Mouse (Mus musculus) hindbrain, embryonic 15.5 days (tissue): Measurements from ENCODE around the gene Sox30. TPM values are rescaled to one million over a fixed set of nuclear protein-coding genes. Genes with fewer than 3 reads are reported as not detected.

Source experiments
- ATAC-seq: fragments of 200-750 bp; cut with Nextera tagmentation; 2 replicates; pipeline ENCODE4 v1.8.0; 2017; ENCODE audit warnings: low read depth, moderate number of reproducible peaks, moderate TSS enrichment; ENCODE audit not compliant: low FRiP score
- H3K27ac ChIP-seq: fragments of 300-500 bp; sonication (generic); replicated peaks from 2 replicates; pipeline ENCODE4 v1.5.1; 2015; ENCODE audit warnings: mild to moderate bottlenecking, inconsistent platforms
- H3K27me3 ChIP-seq: fragments of 300-500 bp; sonication (generic); 2 replicates; pipeline ENCODE4 v1.6.1; 2015; ENCODE audit warnings: control low read depth, inconsistent platforms
- H3K36me3 ChIP-seq: fragments of 300-500 bp; sonication (generic); 2 replicates; pipeline ENCODE4 v1.6.1; 2015; ENCODE audit warnings: control low read depth, inconsistent platforms
- H3K4me1 ChIP-seq: fragments of 300-500 bp; sonication (generic); replicated peaks from 2 replicates; pipeline ENCODE4 v1.6.1; 2015; ENCODE audit warnings: control low read depth, inconsistent platforms
- H3K4me2 ChIP-seq: fragments of 300-500 bp; sonication (generic); 2 replicates; pipeline ENCODE4 v1.6.1; 2015; ENCODE audit warnings: moderate library complexity, mild to moderate bottlenecking, inconsistent platforms
- H3K4me3 ChIP-seq: fragments of 300-500 bp; sonication (generic); 2 replicates; pipeline ENCODE4 v1.5.1; 2015; ENCODE audit warnings: mild to moderate bottlenecking, inconsistent platforms
- H3K9ac ChIP-seq: fragments of 300-500 bp; sonication (generic); 2 replicates; pipeline ENCODE4 v1.6.1; 2015; ENCODE audit warnings: inconsistent platforms
- H3K9me3 ChIP-seq: fragments of 300-500 bp; sonication (generic); 2 replicates; pipeline ENCODE4 v1.6.1; 2016; ENCODE audit warnings: control low read depth, inconsistent platforms
- WGBS: fragments of 180-500 bp; shearing (Covaris S2); methylation state at CpG from one replicate; pipeline ENCODE4 v1.1.7; 2015; 5-methylcytosine and 5-hydroxymethylcytosine counted together
- polyA plus RNA-seq: library from polyadenylated mRNA; unstranded; fragments of >200 nt; fragmentation: Nextera tagmentation; extraction: Ambion mirVana; gene quantifications from 2 replicates; pipeline ENCODE4 v1.2.1, GENCODE M21; 2015

The Sox30 gene
- polyA plus RNA-seq = 0.13 and 0.16 TPM in 2 replicates

GRCm38 (mm10) chr11:45979946-45980892 is at the start of gene Sox30:
Sox30 (plus strand) TSS chr11:45980310.
- H3K27me3 ChIP-seq = no peaks in the 10 kb centered on the region
- H3K9me3 ChIP-seq = no peaks in the 10 kb centered on the region
- 7% methylated on average over 77 of the region's 115 CpGs for WGBS
- H3K4me1 ChIP-seq = peaks cover 12% of the 10 kb centered on the region; the same call in 1 of the 2 replicates
- H3K36me3 ChIP-seq = no peaks in the 10 kb centered on the region
- peak within 1 kb of the TSS; percentile 68 for H3K9ac ChIP-seq
- peak within 1 kb of the TSS; percentile 60 for H3K4me3 ChIP-seq
- peak; percentile 98 for ATAC-seq
- H3K4me2 ChIP-seq = peak within 1 kb of the TSS; percentile 90
- H3K27ac ChIP-seq = peak within 1 kb of the TSS; percentile 61; the same call in 1 of the 2 replicates

GRCm38 (mm10) chr11:45932771-45933170 is 47.3 kb upstream of the Sox30 start:
- no peaks in the 10 kb centered on the region for H3K9me3 ChIP-seq
- peaks cover 46% of the 10 kb centered on the region for H3K36me3 ChIP-seq
- no peak overlapping the region for H3K27ac ChIP-seq
- H3K27me3 ChIP-seq = no peaks in the 10 kb centered on the region
- H3K9ac ChIP-seq = no peak overlapping the region
- ATAC-seq = no peak
- 93% methylated on average over 10 of the region's 10 CpGs for WGBS
- no peaks in the 10 kb centered on the region for H3K4me1 ChIP-seq
- H3K4me3 ChIP-seq = no peak overlapping the region
- no peak overlapping the region for H3K4me2 ChIP-seq

DNA sequence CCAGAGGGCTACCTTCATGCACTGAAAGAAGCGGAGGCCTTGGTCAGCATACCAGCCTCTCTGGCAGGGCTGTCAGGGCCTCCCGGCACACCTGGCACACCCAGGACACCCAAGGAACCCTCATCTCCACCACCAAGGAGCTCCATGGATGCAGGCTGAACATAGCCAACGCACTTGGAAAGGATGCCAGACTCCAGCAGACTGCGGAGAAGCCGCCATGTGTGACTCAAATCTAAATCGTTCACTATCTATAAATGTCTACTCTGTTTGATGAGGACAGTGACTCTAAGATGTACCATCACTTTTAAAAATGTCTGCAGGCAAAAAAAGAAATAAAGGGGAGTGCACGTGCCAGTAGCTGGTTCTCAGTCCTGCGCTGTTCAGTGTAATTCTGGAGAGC is 42.6 kb upstream of the Sox30 start:
- H3K36me3 ChIP-seq = peaks cover 32% of the 10 kb centered on the region
- no peak overlapping the region for H3K9ac ChIP-seq
- H3K4me3 ChIP-seq = no peak overlapping the region
- H3K27me3 ChIP-seq = no peaks in the 10 kb centered on the region
- H3K4me1 ChIP-seq = peaks cover 8% of the 10 kb centered on the region
- H3K4me2 ChIP-seq = no peak overlapping the region
- no peaks in the 10 kb centered on the region for H3K9me3 ChIP-seq
- no peak overlapping the region for H3K27ac ChIP-seq
- 96% methylated on average over 8 of the region's 8 CpGs for WGBS
- ATAC-seq = no peak

- no peaks in the 10 kb centered on the region for H3K27me3 ChIP-seq
- H3K4me1 ChIP-seq = peaks cover 23% of the 10 kb centered on the region
- H3K9ac ChIP-seq = no peak overlapping the region
- no peak overlapping the region for H3K27ac ChIP-seq
- H3K4me2 ChIP-seq = no peak overlapping the region
- no peak for ATAC-seq
- H3K9me3 ChIP-seq = no peaks in the 10 kb centered on the region
- H3K4me3 ChIP-seq = no peak overlapping the region
- H3K36me3 ChIP-seq = peaks cover 21% of the 10 kb centered on the region
- WGBS = 88% methylated on average over 8 of the region's 8 CpGs
Observed at GRCm38 (mm10) chr11:45938917-45939316, 41.2 kb upstream of the Sox30 start.

DNA sequence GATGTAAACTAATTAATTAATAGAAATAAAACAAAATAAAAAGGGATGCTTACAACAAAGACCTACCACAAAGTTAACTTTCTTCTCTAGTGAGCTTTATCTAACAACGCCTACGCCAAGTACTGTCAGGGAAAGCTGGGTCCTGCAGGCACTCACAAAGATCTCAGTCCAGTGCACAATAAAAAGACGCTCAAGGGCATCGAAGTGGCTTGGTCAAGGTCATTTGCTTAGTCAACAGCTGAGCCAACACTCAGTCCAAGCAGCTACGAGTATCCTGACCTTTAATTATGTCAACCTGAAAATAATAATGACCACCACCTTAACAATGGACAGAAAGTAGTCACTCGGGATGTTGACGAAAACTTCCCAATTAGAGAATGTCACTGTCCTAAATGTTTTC is 37.8 kb upstream of the Sox30 start:
- no peak overlapping the region for H3K9ac ChIP-seq
- WGBS = 89% methylated on average over 7 of the region's 7 CpGs
- no peaks in the 10 kb centered on the region for H3K36me3 ChIP-seq
- ATAC-seq = no peak
- peak overlapping the region; percentile 72 for H3K4me2 ChIP-seq
- H3K27me3 ChIP-seq = no peaks in the 10 kb centered on the region
- no peak overlapping the region for H3K4me3 ChIP-seq
- H3K4me1 ChIP-seq = peaks cover 23% of the 10 kb centered on the region
- H3K27ac ChIP-seq = no peak overlapping the region
- no peaks in the 10 kb centered on the region for H3K9me3 ChIP-seq

DNA sequence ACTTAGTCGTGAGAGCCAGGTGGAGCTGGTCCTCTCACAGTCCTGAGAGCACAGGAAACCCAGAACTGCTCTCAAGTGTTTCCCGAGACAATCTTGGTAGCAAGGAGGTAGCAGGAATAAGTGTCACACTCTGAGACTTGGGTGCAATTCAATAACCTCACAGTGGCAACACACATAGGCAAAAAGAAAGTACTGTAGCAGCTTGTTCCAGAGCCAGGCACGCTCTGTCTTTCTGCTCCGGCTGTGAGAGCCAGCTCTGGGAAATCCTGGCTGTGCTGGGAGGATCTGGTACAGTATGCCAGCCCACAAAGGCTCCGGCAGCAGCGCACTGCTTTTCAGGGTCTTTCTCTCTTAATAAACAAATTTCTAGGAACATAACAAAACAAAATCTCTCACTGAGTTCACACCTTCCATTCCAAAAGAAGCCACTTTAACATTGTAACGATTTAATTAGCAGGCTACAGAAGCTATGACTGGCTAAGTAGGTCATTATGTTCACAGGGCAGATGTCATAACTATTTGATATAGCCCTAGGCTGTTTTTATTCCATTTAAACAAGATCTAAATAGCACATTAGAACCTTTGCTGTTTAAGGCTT is 36.9 kb upstream of the Sox30 start:
- Histone ChIP-seq H3K36me3 (no peaks in the 10 kb centered on the region), H3K4me3 (peak overlapping the region; percentile 93), H3K9ac (peak overlapping the region; percentile 87), H3K27ac (peak overlapping the region; percentile 17; the same call in 1 of the 2 replicates), H3K4me2 (peak overlapping the region; percentile 72), H3K27me3 (no peaks in the 10 kb centered on the region), H3K4me1 (peaks cover 23% of the 10 kb centered on the region), H3K9me3 (no peaks in the 10 kb centered on the region)
- 42% methylated on average over 7 of the region's 7 CpGs for WGBS
- no peak for ATAC-seq

- under 1% methylated on average over 38 of the region's 49 CpGs for WGBS
- Histone ChIP-seq H3K9me3 (no peaks in the 10 kb centered on the region), H3K9ac (peak overlapping the region; percentile 87), H3K4me3 (peak overlapping the region; percentile 93), H3K36me3 (no peaks in the 10 kb centered on the region), H3K27me3 (no peaks in the 10 kb centered on the region), H3K4me1 (peaks cover 23% of the 10 kb centered on the region), H3K4me2 (peak overlapping the region; percentile 72), H3K27ac (peak overlapping the region; percentile 83)
- ATAC-seq = peak; percentile 68
Observed at GRCm38 (mm10) chr11:45943891-45944642, 36.0 kb upstream of the Sox30 start.

GRCm38 (mm10) chr11:45944643-45945156 is 35.4 kb upstream of the Sox30 start, which contains the start of gene Lsm11:
Lsm11 (minus strand) TSS chr11:45944935.
- no peaks in the 10 kb centered on the region for H3K27me3 ChIP-seq
- peak within 1 kb of the TSS; percentile 93 for H3K4me3 ChIP-seq
- H3K27ac ChIP-seq = peak within 1 kb of the TSS; percentile 83
- peak within 1 kb of the TSS; percentile 72 for H3K4me2 ChIP-seq
- peak within 1 kb of the TSS; percentile 87 for H3K9ac ChIP-seq
- H3K4me1 ChIP-seq = peaks cover 23% of the 10 kb centered on the region
- WGBS = 0% methylated on average over 44 of the region's 55 CpGs
- ATAC-seq = peak; percentile 86
- no peaks in the 10 kb centered on the region for H3K9me3 ChIP-seq
- peaks cover 5% of the 10 kb centered on the region for H3K36me3 ChIP-seq

- H3K9me3 ChIP-seq = no peaks in the 10 kb centered on the region
- ATAC-seq = no peak
- H3K4me3 ChIP-seq = no peak overlapping the region
- peaks cover 19% of the 10 kb centered on the region for H3K36me3 ChIP-seq
- no peak overlapping the region for H3K9ac ChIP-seq
- H3K27me3 ChIP-seq = no peaks in the 10 kb centered on the region
- 81% methylated on average over 4 of the region's 4 CpGs for WGBS
- no peak overlapping the region for H3K4me2 ChIP-seq
- peaks cover 18% of the 10 kb centered on the region for H3K4me1 ChIP-seq
- H3K27ac ChIP-seq = no peak overlapping the region
Observed at GRCm38 (mm10) chr11:45946796-45947195, 33.3 kb upstream of the Sox30 start.

GRCm38 (mm10) chr11:45947491-45947890 is 32.6 kb upstream of the Sox30 start:
- H3K4me2 ChIP-seq = no peak overlapping the region
- no peak for ATAC-seq
- H3K36me3 ChIP-seq = peaks cover 19% of the 10 kb centered on the region
- no peak overlapping the region for H3K4me3 ChIP-seq
- no peak overlapping the region for H3K9ac ChIP-seq
- no peak overlapping the region for H3K27ac ChIP-seq
- peaks cover 14% of the 10 kb centered on the region for H3K4me1 ChIP-seq
- no peaks in the 10 kb centered on the region for H3K9me3 ChIP-seq
- H3K27me3 ChIP-seq = no peaks in the 10 kb centered on the region
- 89% methylated on average over 2 of the region's 2 CpGs for WGBS

DNA sequence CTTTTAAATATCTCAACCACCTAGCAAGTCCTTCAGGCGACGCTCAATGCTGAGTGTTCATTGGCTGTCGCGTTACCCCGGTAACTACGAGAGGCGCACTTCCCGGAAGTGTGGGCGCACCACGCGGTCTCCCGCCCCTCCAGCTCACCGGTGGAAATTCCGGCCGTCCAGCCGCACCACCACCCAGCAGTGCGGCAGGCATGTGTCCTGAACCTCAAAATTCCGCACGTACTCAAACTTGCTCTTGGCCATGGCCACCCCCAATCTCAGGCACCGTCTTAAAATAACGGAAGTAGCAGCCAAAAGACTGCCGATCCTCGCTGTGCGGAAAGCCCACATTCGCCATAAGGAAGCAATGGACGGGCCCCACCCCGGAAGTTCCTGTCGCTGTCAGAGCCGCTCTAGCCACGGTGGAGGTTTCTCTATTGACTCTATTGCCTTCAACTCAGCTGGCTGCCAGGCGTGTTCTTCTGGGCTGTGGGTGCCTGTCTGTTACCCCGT is 24.9 kb upstream of the Sox30 start, which contains the start of gene Thg1l:
Thg1l (minus strand) TSS at position 368 of the 501 bp plus-strand sequence.
- ATAC-seq = peak; percentile 99
- Histone ChIP-seq H3K4me2 (peak within 1 kb of the TSS; percentile 62), H3K27ac (peak within 1 kb of the TSS; percentile 83), H3K4me1 (peaks cover 7% of the 10 kb centered on the region), H3K36me3 (peaks cover 9% of the 10 kb centered on the region), H3K4me3 (peak within 1 kb of the TSS; percentile 67), H3K27me3 (no peaks in the 10 kb centered on the region), H3K9me3 (no peaks in the 10 kb centered on the region), H3K9ac (peak within 1 kb of the TSS; percentile 53)
- under 1% methylated on average over 32 of the region's 32 CpGs for WGBS
